Mouse (Mus musculus) urinary bladder, postnatal 4 days (tissue): Measurements from ENCODE around the gene Dhrs3.

Source experiments
- DNase-seq, 2 experiments: peaks; one replicate each; pipeline ENCODE4 v3.0.0; 2021 to 2022; ENCODE audit warnings: low spot score in 2 of 2

Gene Dhrs3

GRCm38 (mm10) chr4:144939847-144940411, 47.3 kb downstream of the Dhrs3 start:
- DNase-seq: no peak

- DNase-seq: no peak
These were observed 48.3 kb downstream of the Dhrs3 start for GRCm38 (mm10) chr4:144940796-144941462.

- DNase-seq: no peak
These were observed 49.8 kb downstream of the Dhrs3 start for GRCm38 (mm10) chr4:144942433-144942832.

GRCm38 (mm10) chr4:144943273-144943672, 50.6 kb downstream of the Dhrs3 start:
- DNase-seq: no peak

GRCm38 (mm10) chr4:144947738-144948390, 55.2 kb downstream of the Dhrs3 start:
- peak; percentile 74 to 75 for DNase-seq

GRCm38 (mm10) chr4:144949441-144950326, 57.1 kb downstream of the Dhrs3 start:
- DNase-seq: peak; percentile 75 to 77

GRCm38 (mm10) chr4:144950327-144950711, 57.7 kb downstream of the Dhrs3 start:
- no peak for DNase-seq

- no peak for DNase-seq
These were observed 58.3 kb downstream of the Dhrs3 start for GRCm38 (mm10) chr4:144950883-144951282.

- no peak for DNase-seq
These were observed 59.2 kb downstream of the Dhrs3 start for GRCm38 (mm10) chr4:144951859-144952258.

- no peak for DNase-seq
These were observed 60.8 kb downstream of the Dhrs3 start for GRCm38 (mm10) chr4:144953421-144953820.

- no peak for DNase-seq
These were observed 63.2 kb downstream of the Dhrs3 start for GRCm38 (mm10) chr4:144955863-144956262.

GRCm38 (mm10) chr4:144956293-144956692, 63.7 kb downstream of the Dhrs3 start:
- no peak for DNase-seq

- no peak for DNase-seq
These were observed 64.6 kb downstream of the Dhrs3 start for GRCm38 (mm10) chr4:144957186-144957585.

- no peak for DNase-seq
These were observed 65.1 kb downstream of the Dhrs3 start for GRCm38 (mm10) chr4:144957721-144958120.

GRCm38 (mm10) chr4:144960188-144960904, 67.7 kb downstream of the Dhrs3 start:
- DNase-seq: peak; percentile 44 to 77

GRCm38 (mm10) chr4:144961232-144961631, 68.6 kb downstream of the Dhrs3 start:
- no peak for DNase-seq

- no peak for DNase-seq
These were observed 69.1 kb downstream of the Dhrs3 start for GRCm38 (mm10) chr4:144961696-144962095.

GRCm38 (mm10) chr4:144965255-144965654, 72.6 kb downstream of the Dhrs3 start:
- no peak for DNase-seq

- no peak for DNase-seq
These were observed 75.7 kb downstream of the Dhrs3 start for GRCm38 (mm10) chr4:144968371-144968770.

- DNase-seq: no peak
These were observed 76.4 kb downstream of the Dhrs3 start for GRCm38 (mm10) chr4:144969030-144969429.

GRCm38 (mm10) chr4:144971048-144971447, 78.4 kb downstream of the Dhrs3 start:
- no peak for DNase-seq
